Mouse (Mus musculus) bone marrow macrophage, adult 2 months (primary cell): ENCODE data around the gene Slc35f1.

Experiments used
- CTCF ChIP-seq: IDR thresholded peaks from 2 replicates; pipeline ENCODE4 v1.5.1; 2012; ENCODE audit warnings: low read depth, mild to moderate bottlenecking, low read length, moderate library complexity
- POLR2A ChIP-seq: IDR thresholded peaks from 2 replicates; pipeline ENCODE4 v1.6.1; 2012; ENCODE audit warnings: mild to moderate bottlenecking, low read depth, low read length, borderline replicate concordance

DNA sequence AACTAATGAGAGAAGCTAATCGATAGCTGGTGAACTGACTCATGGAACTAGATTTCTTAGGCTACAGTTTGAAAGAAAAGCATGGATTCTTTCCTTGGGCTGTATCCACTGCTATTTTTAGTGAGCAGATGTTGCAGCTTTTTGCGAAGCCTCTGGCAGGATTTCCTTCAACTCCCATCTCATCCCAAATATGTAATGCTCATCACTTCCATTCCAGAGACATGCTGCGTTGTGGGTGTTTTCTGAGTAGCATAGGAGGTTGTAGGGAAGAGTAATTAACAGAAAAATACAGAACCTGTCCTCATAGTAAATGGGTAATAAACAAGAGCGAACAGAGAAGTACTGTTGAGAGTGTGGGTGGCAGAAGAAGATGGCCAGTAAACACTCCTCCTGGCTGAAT, 21.8 kb downstream of the Slc35f1 start:
- TF ChIP-seq POLR2A (no peak), CTCF (no peak)
